Mouse (Mus musculus) midbrain, embryonic 13.5 days (tissue): Measurements from ENCODE around the gene Inppl1. TPM values are rescaled to one million over a fixed set of nuclear protein-coding genes. Genes with fewer than 3 reads are reported as not detected.
A peak's percentile ranks its signal among the peaks of the same experiment; 100 is the strongest.

Source experiments
- ATAC-seq: fragments of 200-750 bp; cut with Nextera tagmentation; 2 replicates; pipeline ENCODE4 v1.8.0; 2017; ENCODE audit warnings: mild to moderate bottlenecking, moderate TSS enrichment, moderate library complexity
- H3K27ac ChIP-seq: fragments of 300-500 bp; sonication (generic); 2 replicates; pipeline ENCODE4 v1.5.1; 2015; ENCODE audit warnings: inconsistent platforms, mild to moderate bottlenecking, moderate library complexity
- H3K27me3 ChIP-seq: fragments of 300-500 bp; sonication (generic); 2 replicates; pipeline ENCODE4 v1.6.1; 2015; ENCODE audit warnings: mild to moderate bottlenecking, inconsistent platforms
- H3K36me3 ChIP-seq: fragments of 300-500 bp; sonication (generic); 2 replicates; pipeline ENCODE4 v1.6.1; 2015; ENCODE audit warnings: mild to moderate bottlenecking, inconsistent platforms
- H3K4me1 ChIP-seq: fragments of 300-500 bp; sonication (generic); replicated peaks from 2 replicates; pipeline ENCODE4 v1.6.1; 2015; ENCODE audit warnings: inconsistent platforms
- H3K4me2 ChIP-seq: fragments of 300-500 bp; sonication (generic); replicated peaks from 2 replicates; pipeline ENCODE4 v1.6.1; 2015; ENCODE audit warnings: moderate library complexity, mild to moderate bottlenecking, inconsistent platforms
- H3K4me3 ChIP-seq: fragments of 300-500 bp; sonication (generic); replicated peaks from 2 replicates; pipeline ENCODE4 v1.5.1; 2015; ENCODE audit warnings: mild to moderate bottlenecking, inconsistent platforms
- H3K9ac ChIP-seq: fragments of 300-500 bp; sonication (generic); replicated peaks from 2 replicates; pipeline ENCODE4 v1.6.1; 2015; ENCODE audit warnings: mild to moderate bottlenecking, inconsistent platforms
- H3K9me3 ChIP-seq: fragments of 300-500 bp; sonication (generic); 2 replicates; pipeline ENCODE4 v1.6.1; 2016; ENCODE audit warnings: mild to moderate bottlenecking, inconsistent platforms
- WGBS: fragments of 180-500 bp; shearing (Covaris S2); methylation state at CpG from one replicate; pipeline ENCODE4 v1.1.7; 2015; 5-methylcytosine and 5-hydroxymethylcytosine counted together
- polyA plus RNA-seq: library from polyadenylated mRNA; unstranded; fragments of >200 nt; fragmentation: Nextera tagmentation; extraction: Ambion mirVana; gene quantifications from 2 replicates; pipeline ENCODE4 v1.2.1, GENCODE M21; 2015

The Inppl1 gene
- polyA plus RNA-seq, 1 experiment from 2014 or later, result 26.3 TPM

DNA sequence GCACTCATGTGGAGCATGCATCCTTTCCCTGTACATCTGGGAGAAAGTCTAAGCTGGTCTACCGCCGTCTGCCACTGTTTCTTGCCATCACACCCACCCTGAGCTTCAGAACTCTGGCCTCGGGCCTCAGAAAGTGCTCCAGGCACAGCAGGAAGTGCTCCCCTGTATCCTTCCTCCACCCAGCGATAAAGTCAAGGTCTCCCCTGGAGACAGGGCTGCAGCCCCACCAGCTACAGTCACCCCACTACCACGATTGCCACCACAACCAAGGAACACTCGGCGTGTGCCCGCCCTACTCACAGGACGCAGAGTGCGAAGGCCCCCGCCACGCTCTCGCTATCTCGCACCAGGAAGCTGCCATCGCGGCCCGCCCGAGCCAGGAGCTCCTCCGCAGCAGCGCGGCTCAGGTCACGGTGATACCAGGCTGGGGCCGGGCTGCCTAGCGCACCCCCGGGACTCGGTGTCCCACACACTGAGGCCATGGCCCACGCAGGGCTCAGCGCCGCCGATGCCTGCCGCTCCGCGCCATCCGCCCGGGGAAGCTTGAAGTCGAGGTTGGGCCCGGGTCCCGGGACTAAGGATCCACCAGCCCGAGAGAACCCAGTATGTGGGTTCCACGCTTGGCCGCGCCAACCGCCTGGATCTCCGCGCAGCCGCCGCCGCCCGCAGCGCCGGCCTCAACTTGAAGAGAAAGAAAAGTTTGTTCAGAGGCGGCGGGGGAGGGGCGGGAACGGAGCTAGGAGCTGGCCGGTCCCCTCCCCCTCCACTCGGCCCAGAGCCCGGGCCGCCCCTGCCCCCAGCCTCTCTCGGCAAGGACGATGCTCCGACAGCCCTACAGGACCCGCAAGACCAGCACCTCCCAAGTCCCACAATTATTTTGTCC lies 1.5 kb downstream of the Inppl1 start:
- H3K9me3 ChIP-seq, result no peaks in the 10 kb centered on the region
- WGBS, result under 1% methylated on average over 63 of the region's 63 CpGs
- no peaks in the 10 kb centered on the region for H3K27me3 ChIP-seq
- peak overlapping the region; percentile 84 for H3K27ac ChIP-seq
- peak overlapping the region; percentile 70 for H3K4me3 ChIP-seq
- H3K9ac ChIP-seq, result peak overlapping the region; percentile 87
- peaks cover 48% of the 10 kb centered on the region for H3K4me1 ChIP-seq
- peak; percentile 60 for ATAC-seq
- H3K4me2 ChIP-seq, result peak overlapping the region; percentile 98
- H3K36me3 ChIP-seq, result peaks cover 15% of the 10 kb centered on the region

DNA sequence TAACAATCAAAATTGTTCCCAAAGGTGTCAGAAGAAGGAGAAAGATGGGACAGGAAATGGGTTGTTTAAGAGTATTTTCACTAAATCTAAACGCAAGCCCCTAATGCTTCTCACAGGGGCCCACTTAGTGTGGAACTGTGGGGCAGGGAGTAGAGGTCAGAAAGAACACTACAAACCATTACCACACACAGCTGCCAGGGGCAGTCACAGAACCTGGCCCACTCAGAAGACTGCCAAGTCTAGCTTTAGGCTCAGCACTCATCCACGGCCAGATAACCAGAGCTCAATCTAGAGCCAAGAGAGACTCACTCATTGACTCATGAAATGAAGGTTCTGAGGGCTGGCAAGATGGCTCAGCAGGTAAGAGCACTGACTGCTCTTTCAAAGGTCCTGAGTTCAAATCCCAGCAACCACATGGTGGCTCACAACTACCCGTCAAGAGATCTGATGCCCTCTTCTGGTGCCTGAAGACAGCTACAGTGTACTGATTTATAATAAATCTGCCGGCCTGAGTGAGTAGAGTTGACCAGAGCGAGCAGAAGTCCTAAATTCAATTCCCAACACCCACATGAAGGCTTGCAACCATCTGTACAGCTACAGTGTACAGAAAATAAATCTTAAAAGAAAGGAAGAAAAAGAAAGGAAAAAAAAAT lies 2.4 kb downstream of the Inppl1 start:
- H3K4me2 ChIP-seq, result peak overlapping the region; percentile 98
- H3K9ac ChIP-seq, result peak overlapping the region; percentile 87
- no peaks in the 10 kb centered on the region for H3K27me3 ChIP-seq
- H3K9me3 ChIP-seq, result no peaks in the 10 kb centered on the region
- H3K4me1 ChIP-seq, result peaks cover 48% of the 10 kb centered on the region
- peak overlapping the region; percentile 70 for H3K4me3 ChIP-seq
- H3K27ac ChIP-seq, result no peak overlapping the region
- no peak for ATAC-seq
- WGBS, result 53% methylated on average over 5 of the region's 5 CpGs
- peaks cover 24% of the 10 kb centered on the region for H3K36me3 ChIP-seq

DNA sequence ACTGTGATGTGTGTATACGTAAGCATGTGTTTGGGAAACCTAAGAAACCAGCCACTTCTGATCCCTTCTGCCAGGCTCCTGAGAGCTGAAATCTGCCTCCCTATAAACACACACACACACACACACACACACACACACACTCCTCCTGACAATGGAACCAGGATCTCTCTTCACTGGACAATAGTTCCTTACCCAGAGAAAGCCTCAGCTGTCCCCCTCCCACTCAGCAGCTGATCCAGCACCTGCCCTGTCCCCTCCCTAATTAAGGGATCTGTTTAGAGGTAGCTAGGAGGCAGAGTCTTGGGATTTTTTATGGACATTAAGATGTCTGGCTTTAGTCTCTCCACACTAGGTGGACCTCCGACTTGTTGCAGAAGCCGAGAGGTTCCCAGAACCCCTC lies 3.1 kb downstream of the Inppl1 start:
- ATAC-seq, result no peak
- H3K9me3 ChIP-seq, result no peaks in the 10 kb centered on the region
- H3K36me3 ChIP-seq, result peaks cover 31% of the 10 kb centered on the region
- WGBS, result 51% methylated on average over 3 of the region's 3 CpGs
- H3K9ac ChIP-seq, result no peak overlapping the region
- no peaks in the 10 kb centered on the region for H3K27me3 ChIP-seq
- H3K4me1 ChIP-seq, result peaks cover 48% of the 10 kb centered on the region
- peak overlapping the region; percentile 67; the same call in 1 of the 2 replicates for H3K27ac ChIP-seq
- peak overlapping the region; percentile 70; the same call in 1 of the 2 replicates for H3K4me3 ChIP-seq
- H3K4me2 ChIP-seq, result peak overlapping the region; percentile 98

DNA sequence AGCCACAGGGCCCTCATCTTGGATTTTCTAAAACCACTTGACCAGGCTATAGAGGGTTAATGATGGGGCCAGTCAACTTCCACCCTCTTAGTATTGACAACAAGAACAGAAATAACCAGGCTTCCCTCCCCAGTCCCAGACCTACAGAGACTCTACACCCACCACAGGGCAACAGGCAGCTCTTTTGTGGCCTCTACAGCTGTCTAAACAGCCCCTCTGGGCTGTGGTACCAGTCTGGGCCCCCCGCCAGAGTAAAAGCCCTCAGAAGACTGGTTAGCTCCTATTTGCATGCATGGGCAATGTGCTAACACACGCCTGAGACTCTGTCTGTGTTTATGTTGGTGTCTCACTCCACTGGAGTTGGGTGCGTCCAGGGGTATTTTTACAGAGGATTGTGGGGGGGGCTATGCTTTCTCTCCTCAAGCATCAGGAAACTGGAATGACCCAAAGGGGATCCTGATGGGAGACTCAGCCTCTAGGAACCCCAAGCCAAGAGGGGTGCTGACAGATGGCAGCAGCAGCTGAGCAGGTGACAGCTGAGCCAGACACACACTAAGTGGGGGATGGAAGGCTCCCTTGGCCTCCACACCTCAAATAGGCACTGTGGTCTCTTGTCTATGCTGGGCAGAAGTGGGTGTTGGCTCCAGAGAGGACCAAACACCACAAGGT lies 4.0 kb downstream of the Inppl1 start:
- H3K9me3 ChIP-seq, result no peaks in the 10 kb centered on the region
- 0 out of 2 replicates have a peak overlapping the region, but pooled peaks have one; percentile 6 for H3K9ac ChIP-seq
- peak overlapping the region; percentile 67 for H3K27ac ChIP-seq
- peak overlapping the region; percentile 98 for H3K4me2 ChIP-seq
- H3K4me1 ChIP-seq, result peaks cover 48% of the 10 kb centered on the region
- no peaks in the 10 kb centered on the region for H3K27me3 ChIP-seq
- 58% methylated on average over 3 of the region's 3 CpGs for WGBS
- 0 out of 2 replicates have a peak, but pooled peaks have one; percentile 5 for ATAC-seq
- H3K4me3 ChIP-seq, result no peak overlapping the region
- peaks cover 39% of the 10 kb centered on the region for H3K36me3 ChIP-seq

DNA sequence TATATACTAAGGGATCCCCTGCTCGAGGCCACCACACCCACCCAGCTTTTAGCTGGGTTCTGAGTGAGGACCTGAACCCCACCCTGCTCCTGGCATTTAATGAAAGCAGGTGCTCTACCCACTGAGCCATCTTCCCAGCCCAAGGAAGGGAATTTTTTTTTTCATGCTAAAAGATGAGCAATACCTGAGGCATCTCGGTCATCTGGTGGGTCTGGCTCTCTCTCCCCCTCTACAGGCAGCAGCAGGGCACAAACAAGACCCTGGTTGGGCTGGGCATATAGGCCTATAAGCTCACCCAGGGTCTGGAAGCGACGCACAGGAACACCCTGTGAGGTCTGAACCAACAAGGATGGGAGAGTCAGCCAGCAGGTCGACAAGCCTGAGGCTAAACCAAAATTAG lies 4.7 kb downstream of the Inppl1 start:
- H3K4me1 ChIP-seq, result peaks cover 46% of the 10 kb centered on the region
- no peak overlapping the region for H3K4me3 ChIP-seq
- peak overlapping the region; percentile 67; the same call in 1 of the 2 replicates for H3K27ac ChIP-seq
- no peak overlapping the region for H3K9ac ChIP-seq
- ATAC-seq, result no peak
- H3K9me3 ChIP-seq, result no peaks in the 10 kb centered on the region
- H3K27me3 ChIP-seq, result no peaks in the 10 kb centered on the region
- H3K4me2 ChIP-seq, result no peak overlapping the region
- 77% methylated on average over 5 of the region's 5 CpGs for WGBS
- peaks cover 46% of the 10 kb centered on the region for H3K36me3 ChIP-seq

DNA sequence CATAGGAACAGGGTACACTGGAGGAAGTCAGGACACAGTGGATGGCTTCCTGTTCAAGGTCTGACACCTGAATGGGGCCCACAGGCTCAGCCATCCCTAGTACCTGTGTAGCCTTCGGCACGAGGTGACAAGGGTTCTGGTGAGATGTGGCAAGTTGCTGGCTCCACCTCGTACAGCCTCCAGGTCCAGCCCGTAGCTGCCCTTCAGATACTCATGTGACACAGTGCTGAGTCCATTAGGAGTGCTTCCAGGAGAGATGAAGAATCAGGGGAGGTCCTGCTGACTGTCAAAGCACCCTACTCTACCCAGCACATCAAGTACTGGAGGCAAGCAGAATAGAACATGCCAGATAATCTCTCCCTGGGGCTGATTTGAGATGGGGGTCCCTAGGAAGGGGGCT lies 5.7 kb downstream of the Inppl1 start:
- no peak for ATAC-seq
- WGBS, result 91% methylated on average over 4 of the region's 4 CpGs
- H3K36me3 ChIP-seq, result peaks cover 56% of the 10 kb centered on the region
- H3K27me3 ChIP-seq, result no peaks in the 10 kb centered on the region
- no peak overlapping the region for H3K9ac ChIP-seq
- no peak overlapping the region for H3K27ac ChIP-seq
- H3K4me2 ChIP-seq, result no peak overlapping the region
- no peaks in the 10 kb centered on the region for H3K9me3 ChIP-seq
- H3K4me3 ChIP-seq, result no peak overlapping the region
- peaks cover 40% of the 10 kb centered on the region for H3K4me1 ChIP-seq

DNA sequence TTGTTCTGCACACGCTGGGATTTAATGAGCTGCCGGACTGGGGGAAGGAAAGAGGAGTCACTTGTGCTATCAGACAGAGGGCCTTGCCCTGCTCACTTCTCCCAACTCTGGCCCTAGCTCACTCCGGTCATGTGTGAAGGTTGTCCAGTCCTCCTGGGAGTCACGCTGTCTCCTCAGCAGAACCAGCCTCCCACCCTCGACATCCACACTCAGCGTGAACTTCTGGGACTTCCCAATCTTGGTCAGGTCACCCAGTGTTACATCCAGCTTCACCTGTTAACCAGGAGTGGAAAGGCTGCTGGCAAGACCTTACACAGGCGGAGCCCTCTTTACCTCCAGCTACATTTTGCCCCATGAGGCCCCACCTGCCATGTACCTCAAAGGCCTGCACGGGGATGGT lies 6.6 kb downstream of the Inppl1 start:
- no peak for ATAC-seq
- peaks cover 31% of the 10 kb centered on the region for H3K4me1 ChIP-seq
- H3K9me3 ChIP-seq, result no peaks in the 10 kb centered on the region
- no peak overlapping the region for H3K27ac ChIP-seq
- no peaks in the 10 kb centered on the region for H3K27me3 ChIP-seq
- H3K9ac ChIP-seq, result no peak overlapping the region
- peaks cover 64% of the 10 kb centered on the region for H3K36me3 ChIP-seq
- no peak overlapping the region for H3K4me3 ChIP-seq
- WGBS, result 95% methylated on average over 8 of the region's 8 CpGs
- H3K4me2 ChIP-seq, result no peak overlapping the region

DNA sequence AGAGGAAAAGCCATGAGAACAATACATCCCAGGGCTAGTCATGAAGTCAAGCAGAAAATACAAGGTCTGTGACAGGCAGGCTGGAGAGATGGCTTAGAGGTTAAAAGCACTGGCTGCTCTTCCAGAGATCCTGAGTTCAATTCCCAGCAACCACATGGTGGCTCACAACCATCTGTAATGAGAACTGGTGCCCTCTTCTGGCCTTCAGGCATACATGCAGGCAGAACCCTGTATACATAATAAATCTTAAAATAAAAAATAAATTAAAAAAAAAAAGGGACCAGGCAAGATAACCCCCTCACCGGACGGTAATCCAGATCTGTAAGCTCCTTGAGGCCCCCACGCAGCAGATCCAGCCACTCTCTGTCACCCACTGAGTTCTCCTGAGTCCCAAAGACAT lies 7.7 kb downstream of the Inppl1 start:
- ATAC-seq, result no peak
- WGBS, result 96% methylated on average over 3 of the region's 3 CpGs
- H3K27me3 ChIP-seq, result no peaks in the 10 kb centered on the region
- H3K36me3 ChIP-seq, result peaks cover 73% of the 10 kb centered on the region
- H3K4me1 ChIP-seq, result peaks cover 20% of the 10 kb centered on the region
- H3K27ac ChIP-seq, result no peak overlapping the region
- no peaks in the 10 kb centered on the region for H3K9me3 ChIP-seq
- no peak overlapping the region for H3K4me3 ChIP-seq
- H3K4me2 ChIP-seq, result no peak overlapping the region
- H3K9ac ChIP-seq, result no peak overlapping the region

DNA sequence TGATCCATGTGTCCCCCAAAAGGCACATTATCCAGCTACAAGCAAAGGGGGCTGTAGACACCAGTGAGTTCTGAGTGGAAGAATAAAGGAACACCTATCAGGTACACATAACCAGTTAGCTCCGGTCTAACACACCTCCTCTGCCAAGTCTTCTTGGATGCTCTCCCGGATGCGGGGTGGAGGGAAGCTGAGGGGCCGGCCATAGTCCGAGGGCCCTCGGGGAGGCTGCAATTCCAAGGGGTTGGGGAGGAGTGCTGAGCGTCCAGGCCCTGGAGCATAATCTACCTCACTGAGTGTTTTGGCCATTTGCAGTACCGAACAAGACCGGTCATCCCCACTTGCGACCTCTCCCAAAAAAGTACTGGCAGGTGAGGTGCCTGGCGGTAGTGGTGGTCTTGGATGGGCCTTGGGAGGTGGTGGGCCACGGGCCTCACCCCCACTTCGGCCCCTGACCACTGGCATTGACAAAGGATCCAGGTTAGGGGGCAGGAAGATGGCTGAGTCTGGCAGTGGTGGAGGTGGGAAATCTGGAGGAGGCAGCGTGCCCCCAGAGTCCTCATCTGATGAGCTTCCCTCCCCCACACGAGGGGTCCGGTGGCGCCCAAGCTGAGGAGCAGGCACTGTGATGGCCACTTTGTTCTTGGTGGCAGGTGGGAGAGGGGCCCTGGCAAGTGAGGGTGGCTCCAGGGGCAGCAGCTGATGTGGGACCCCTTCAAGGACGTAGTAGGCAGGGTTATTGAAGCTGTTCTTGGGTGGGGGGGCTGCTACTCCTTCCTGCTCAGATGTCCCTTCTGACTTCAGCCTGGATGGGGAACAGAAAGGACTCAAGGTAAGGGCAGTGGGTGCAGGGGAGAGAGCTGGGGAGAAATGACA lies 14.0 kb downstream of the Inppl1 start:
- Histone ChIP-seq H3K27me3 (peaks cover 50% of the 10 kb centered on the region), H3K9me3 (no peaks in the 10 kb centered on the region), H3K9ac (no peak overlapping the region), H3K4me1 (peaks cover 25% of the 10 kb centered on the region), H3K4me2 (no peak overlapping the region), H3K4me3 (no peak overlapping the region), H3K36me3 (peaks cover 51% of the 10 kb centered on the region), H3K27ac (no peak overlapping the region)
- ATAC-seq, result no peak
- WGBS, result 89% methylated on average over 18 of the region's 18 CpGs

DNA sequence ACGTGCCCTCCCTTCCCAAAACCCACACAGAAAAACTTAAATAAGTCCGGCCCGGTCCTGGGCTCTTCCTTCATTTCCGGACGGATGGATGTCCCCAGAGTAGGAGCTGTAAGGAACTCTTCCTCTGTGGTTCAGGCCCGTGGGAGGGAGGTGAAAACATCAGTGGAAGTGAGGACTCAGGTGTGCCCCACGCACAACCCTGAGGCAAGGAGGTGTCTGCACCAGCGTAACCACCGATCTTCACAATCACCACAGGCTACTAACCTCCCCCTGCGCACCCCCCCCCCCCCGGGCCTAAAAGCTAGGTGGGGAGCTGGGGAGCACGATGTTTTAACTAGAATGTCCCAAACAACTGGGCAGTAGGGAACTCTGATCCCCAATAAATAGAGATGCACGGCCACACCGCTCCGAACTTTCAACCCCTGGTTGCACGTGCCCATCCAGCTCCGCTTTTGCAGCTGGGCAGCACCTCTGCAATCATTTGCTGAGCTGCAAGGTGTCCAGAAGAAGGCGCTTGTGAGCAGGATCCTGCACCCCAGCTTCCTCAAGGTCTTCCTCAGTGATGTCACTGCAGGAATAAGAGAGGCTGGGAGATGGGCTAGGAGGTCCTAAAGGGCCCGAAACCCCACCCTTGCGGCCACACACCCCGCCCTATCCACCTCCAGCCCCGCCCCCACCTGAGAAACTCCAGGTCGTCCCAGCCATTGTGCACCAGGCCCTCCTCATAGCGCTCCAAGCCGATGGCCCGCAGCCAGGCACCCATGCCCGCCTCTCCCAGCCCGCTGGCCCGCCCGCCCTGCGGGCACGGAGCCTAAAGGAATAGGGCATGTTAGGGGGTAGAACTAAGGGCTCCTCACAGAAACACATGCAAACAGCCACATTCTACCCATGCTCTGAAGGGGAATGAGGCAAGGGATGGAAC lies 14.9 kb downstream of the Inppl1 start:
- WGBS, result 32% methylated on average over 32 of the region's 32 CpGs
- Histone ChIP-seq H3K4me3 (no peak overlapping the region), H3K4me2 (no peak overlapping the region), H3K9me3 (no peaks in the 10 kb centered on the region), H3K36me3 (peaks cover 42% of the 10 kb centered on the region), H3K4me1 (peaks cover 30% of the 10 kb centered on the region), H3K27me3 (peaks cover 59% of the 10 kb centered on the region), H3K9ac (no peak overlapping the region), H3K27ac (no peak overlapping the region)
- ATAC-seq, result peak; percentile 9; the same call in 1 of the 2 replicates
